Mouse (Mus musculus) adrenal gland, adult 18-20 months (tissue): Measurements from ENCODE around the gene Dqx1. TPM values are rescaled to one million over a fixed set of nuclear protein-coding genes. Genes with fewer than 3 reads are reported as not detected.
A peak's percentile ranks its signal among the peaks of the same experiment; 100 is the strongest.

Source experiments
- DNase-seq, 2 experiments: peaks; one replicate each; pipeline ENCODE4 v3.0.0; 2021 to 2022; ENCODE audit warnings: low spot score in 2 of 2
- microRNA-seq, 2 experiments: library from miRNA; unstranded; fragments of <30 nt; microRNA quantifications; one replicate each; pipeline ENCODE4 v1.2.0; 2021; ENCODE audit warnings: borderline number of aligned reads in 2 of 2
- total RNA-seq, 2 experiments: library from RNA; stranded (reverse); gene quantifications; 1 replicate in 1 of 2; 2 replicates in 1 of 2; pipeline ENCODE4 v1.2.3; 2021

Dqx1 gene
- total RNA-seq, 2 experiments from 2014 or later, result 2.2 to 3.3 TPM

GRCm38 (mm10) chr6:83103130-83103650 lies 45.5 kb downstream of the Dqx1 start:
- no peak for DNase-seq

- DNase-seq, result no peak
These were observed 46.5 kb downstream of the Dqx1 start for GRCm38 (mm10) chr6:83104158-83104557.

GRCm38 (mm10) chr6:83107566-83108400 lies 50.1 kb downstream of the Dqx1 start:
- DNase-seq, result peak; percentile 79 to 80

GRCm38 (mm10) chr6:83108762-83109668 lies 51.4 kb downstream of the Dqx1 start, which contains the start of gene Mrpl53:
Gene Mrpl53 (plus strand): TSS chr6:83109040.
- peak; percentile 81 to 83 for DNase-seq

GRCm38 (mm10) chr6:83111510-83112136 lies 54.0 kb downstream of the Dqx1 start:
- no peak for DNase-seq

GRCm38 (mm10) chr6:83115011-83115671 lies 57.5 kb downstream of the Dqx1 start, which contains the start of gene Mogs:
Gene Mogs (plus strand): TSS chr6:83115496.
- DNase-seq, result peak; percentile 94 to 96

- no peak for DNase-seq
These were observed 58.2 kb downstream of the Dqx1 start for GRCm38 (mm10) chr6:83115682-83116372.

GRCm38 (mm10) chr6:83116373-83117164 lies 58.9 kb downstream of the Dqx1 start:
- DNase-seq, result no peak

Small RNA genes lying within 50 kb of the gene (microRNA-seq; reads per million reads assigned to microRNA genes)
- 0 reads per million in 2 experiments for gene Mir3470a
- gene Mir7040, result 0 to 0.61 reads per million in 2 experiments

Other genes with a start within 250 kb of the Dqx1 start
- under 1 TPM; 0.74 to 0.76 TPM for gene Sema4f, start 118.1 kb upstream of the Dqx1 start, total RNA-seq
- gene M1ap, start 110.9 kb upstream of the Dqx1 start, total RNA-seq, result not detected
- 1 to 10 TPM; 7.0 to 7.2 TPM for gene Dok1, start 24.4 kb upstream of the Dqx1 start, total RNA-seq
- 1 to 10 TPM; 1.6 to 1.8 TPM for gene Loxl3, start 23.7 kb upstream of the Dqx1 start, total RNA-seq
- gene Aup1, start 3.3 kb upstream of the Dqx1 start, total RNA-seq, result 100 to 1,000 TPM; 175 to 219 TPM
- 10 to 100 TPM; 44.0 to 55.2 TPM for gene Htra2, start 2.6 kb upstream of the Dqx1 start, total RNA-seq
- 10 to 100 TPM in 1 of 2 experiments, 1 to 10 TPM in 1; 6.0 to 12.8 TPM for gene Tlx2, start 12.4 kb downstream of the Dqx1 start, total RNA-seq
- gene Pcgf1, start 20.0 kb downstream of the Dqx1 start, total RNA-seq, result 10 to 100 TPM; 36.4 to 39.3 TPM
- 1 to 10 TPM; 5.0 to 7.6 TPM for gene Lbx2, start 28.5 kb downstream of the Dqx1 start, total RNA-seq
- gene Ccdc142, start 43.8 kb downstream of the Dqx1 start, total RNA-seq, result 1 to 10 TPM; 4.4 to 5.8 TPM
- gene Gm42688, start 43.8 kb downstream of the Dqx1 start, total RNA-seq, result 1 to 10 TPM; 4.0 to 5.1 TPM
- gene Mrpl53, start 51.2 kb downstream of the Dqx1 start, total RNA-seq, result 100 to 1,000 TPM in 1 of 2 experiments, 10 to 100 TPM in 1; 99.5 to 107 TPM
- 10 to 100 TPM; 38.2 to 57.2 TPM for gene Mogs, start 57.7 kb downstream of the Dqx1 start, total RNA-seq
- 10 to 100 TPM; 84.3 to 89.0 TPM for gene Wbp1, start 63.7 kb downstream of the Dqx1 start, total RNA-seq
- gene Ino80b, start 67.6 kb downstream of the Dqx1 start, total RNA-seq, result 10 to 100 TPM; 20.1 to 20.7 TPM
- gene Rtkn, start 77.6 kb downstream of the Dqx1 start, total RNA-seq, result 1 to 10 TPM; 4.7 to 6.6 TPM
- gene Wdr54, start 98.6 kb downstream of the Dqx1 start, total RNA-seq, result 1 to 10 TPM; 1.9 to 3.6 TPM
- 1 to 10 TPM; 1.1 to 1.4 TPM for gene 1700003E16Rik, start 98.6 kb downstream of the Dqx1 start, total RNA-seq
- 100 to 1,000 TPM; 111 to 138 TPM for gene Dctn1, start 108.1 kb downstream of the Dqx1 start, total RNA-seq
- under 1 TPM in 1 of 2 experiments, not detected in 1; 0.07 TPM for gene Slc4a5, start 162.0 kb downstream of the Dqx1 start, total RNA-seq